Mouse (Mus musculus) liver, embryonic 16.5 days (tissue): Measurements from ENCODE around the gene Rnf149. TPM values are rescaled to one million over a fixed set of nuclear protein-coding genes. Genes with fewer than 3 reads are reported as not detected.

Experiments used
- ATAC-seq: fragments of 200-750 bp; cut with Nextera tagmentation; 2 replicates; pipeline ENCODE4 v1.8.0; 2017; ENCODE audit warnings: low read depth, mild to moderate bottlenecking, moderate number of reproducible peaks, moderate library complexity
- H3K27ac ChIP-seq: fragments of 300-500 bp; sonication (generic); 2 replicates; pipeline ENCODE4 v1.5.1; 2014; ENCODE audit warnings: mild to moderate bottlenecking, low read length
- H3K27me3 ChIP-seq: fragments of 300-500 bp; sonication (generic); 2 replicates; pipeline ENCODE4 v1.6.1; 2014; ENCODE audit warnings: low read depth, low read length, mixed read lengths; ENCODE audit not compliant: control insufficient read depth, insufficient read depth
- H3K36me3 ChIP-seq: fragments of 300-500 bp; sonication (generic); 2 replicates; pipeline ENCODE4 v1.6.1; 2014; ENCODE audit warnings: mild to moderate bottlenecking; ENCODE audit not compliant: control insufficient read depth, insufficient read depth
- H3K4me1 ChIP-seq: fragments of 300-500 bp; sonication (generic); 2 replicates; pipeline ENCODE4 v1.6.1; 2014; ENCODE audit warnings: low read depth, low read length, mixed read lengths; ENCODE audit not compliant: control insufficient read depth
- H3K4me2 ChIP-seq: fragments of 300-500 bp; sonication (generic); 2 replicates; pipeline ENCODE4 v1.6.1; 2014; ENCODE audit warnings: low read depth, low read length, mixed read lengths
- H3K4me3 ChIP-seq: fragments of 300-500 bp; sonication (generic); 2 replicates; pipeline ENCODE4 v1.5.1; 2014; ENCODE audit warnings: low read depth, mild to moderate bottlenecking, low read length
- H3K9ac ChIP-seq: fragments of 300-500 bp; sonication (generic); 2 replicates; pipeline ENCODE4 v1.6.1; 2014; ENCODE audit warnings: low read depth, low read length
- H3K9me3 ChIP-seq: fragments of 300-500 bp; sonication (generic); replicated peaks from 2 replicates; pipeline ENCODE4 v1.6.1; 2016; ENCODE audit warnings: low read length; ENCODE audit not compliant: control insufficient read depth
- WGBS: fragments of 180-500 bp; shearing (Covaris S2); extraction: QIAGEN DNeasy Blood & Tissue Kit; methylation state at CpG from one replicate; pipeline ENCODE4 v1.1.7; 2014; ENCODE audit not compliant: insufficient replicate concordance; 5-methylcytosine and 5-hydroxymethylcytosine counted together
- polyA plus RNA-seq: library from polyadenylated mRNA; unstranded; fragments of >200 nt; fragmentation: Nextera tagmentation; extraction: Ambion mirVana; gene quantifications from 2 replicates; pipeline ENCODE4 v1.2.1, GENCODE M21; 2015

The Rnf149 gene
- 13.2 and 15.3 TPM in 2 replicates for polyA plus RNA-seq

DNA sequence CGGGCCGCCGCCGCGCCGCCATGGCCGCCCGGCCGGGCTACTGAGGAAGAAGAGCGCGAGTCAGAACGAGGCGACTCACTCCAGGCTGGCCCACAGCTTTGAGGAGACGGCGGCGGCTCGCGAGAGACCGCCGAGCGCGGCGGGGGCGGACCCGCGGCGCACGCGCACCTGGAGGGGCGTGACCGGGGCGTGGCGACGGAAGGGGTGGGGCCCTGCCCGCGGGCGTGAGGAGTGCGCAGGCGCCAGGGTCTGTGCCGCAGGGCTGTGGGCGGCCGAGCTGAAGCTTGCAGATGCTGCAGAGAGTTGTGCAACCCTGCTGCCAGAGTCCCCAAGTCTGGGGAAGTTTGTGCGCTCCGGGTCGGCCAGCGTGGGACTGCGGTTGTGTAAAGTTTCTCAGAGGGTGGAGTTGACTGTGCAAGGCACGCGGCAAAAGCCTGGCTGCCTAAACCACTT is at the start of gene Rnf149:
Rnf149 (minus strand) TSS at position 153 of the 453 bp plus-strand sequence.
- peak; percentile 93 for ATAC-seq
- H3K36me3 ChIP-seq: no peaks in the 10 kb centered on the region
- peak within 1 kb of the TSS; percentile 90 for H3K4me3 ChIP-seq
- H3K9ac ChIP-seq: peak within 1 kb of the TSS; percentile 90
- H3K4me2 ChIP-seq: peak within 1 kb of the TSS; percentile 88
- under 1% methylated on average over 49 of the region's 49 CpGs for WGBS
- H3K9me3 ChIP-seq: no peaks in the 10 kb centered on the region
- H3K27ac ChIP-seq: peak within 1 kb of the TSS; percentile 91
- no peaks in the 10 kb centered on the region for H3K27me3 ChIP-seq
- peaks cover 28% of the 10 kb centered on the region for H3K4me1 ChIP-seq

DNA sequence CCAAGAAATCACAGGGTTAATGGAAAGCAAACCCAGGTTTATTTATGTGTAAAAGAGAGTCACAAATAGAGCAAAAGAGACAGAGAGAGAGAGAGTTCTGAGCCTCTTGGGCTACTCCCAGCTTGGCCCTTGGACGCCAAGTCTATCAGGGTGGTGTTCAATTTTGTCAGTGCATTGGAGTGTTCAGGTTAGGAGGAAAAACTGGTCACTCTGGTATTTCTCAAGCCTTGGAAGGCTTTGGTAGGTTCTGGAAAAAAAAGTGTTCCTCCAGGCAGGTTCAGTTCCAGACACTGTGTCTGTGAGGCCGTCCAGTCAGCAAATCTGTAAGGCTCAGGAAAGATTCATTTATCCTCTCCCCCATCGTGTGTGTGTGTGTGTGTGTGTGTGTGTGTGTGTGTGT is 48.3 kb upstream of the Rnf149 start:
- 50% methylated on average over 3 of the region's 3 CpGs for WGBS
- Histone ChIP-seq H3K4me2 (no peak overlapping the region), H3K27ac (no peak overlapping the region), H3K9me3 (no peaks in the 10 kb centered on the region), H3K4me1 (no peaks in the 10 kb centered on the region), H3K4me3 (no peak overlapping the region), H3K27me3 (no peaks in the 10 kb centered on the region), H3K9ac (no peak overlapping the region), H3K36me3 (no peaks in the 10 kb centered on the region)
- no peak for ATAC-seq

DNA sequence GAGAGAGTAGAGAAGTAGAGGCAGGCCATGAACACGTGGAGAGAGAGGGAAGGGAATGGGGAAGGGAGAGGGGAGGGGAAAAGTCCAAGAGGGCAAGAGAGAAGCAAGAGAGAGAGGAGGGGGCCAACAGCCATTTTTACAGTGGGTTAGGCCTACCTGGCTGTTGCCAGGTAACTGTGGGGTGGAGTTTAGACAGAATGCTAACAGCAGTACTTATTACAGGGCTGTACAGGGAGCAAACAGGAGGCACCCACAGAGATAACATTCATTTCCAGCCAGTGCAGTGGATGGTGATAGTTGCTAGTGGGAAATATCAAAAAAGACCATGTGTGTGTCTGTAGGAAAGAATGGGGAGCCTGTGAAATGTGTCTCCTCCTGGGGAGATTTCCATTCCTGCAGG is 46.5 kb upstream of the Rnf149 start:
- Histone ChIP-seq H3K9ac (no peak overlapping the region), H3K27ac (no peak overlapping the region), H3K4me1 (no peaks in the 10 kb centered on the region), H3K4me2 (no peak overlapping the region), H3K36me3 (no peaks in the 10 kb centered on the region), H3K9me3 (no peaks in the 10 kb centered on the region), H3K27me3 (no peaks in the 10 kb centered on the region), H3K4me3 (no peak overlapping the region)
- ATAC-seq: no peak
- 52% methylated on average over 1 of the region's 1 CpGs for WGBS

DNA sequence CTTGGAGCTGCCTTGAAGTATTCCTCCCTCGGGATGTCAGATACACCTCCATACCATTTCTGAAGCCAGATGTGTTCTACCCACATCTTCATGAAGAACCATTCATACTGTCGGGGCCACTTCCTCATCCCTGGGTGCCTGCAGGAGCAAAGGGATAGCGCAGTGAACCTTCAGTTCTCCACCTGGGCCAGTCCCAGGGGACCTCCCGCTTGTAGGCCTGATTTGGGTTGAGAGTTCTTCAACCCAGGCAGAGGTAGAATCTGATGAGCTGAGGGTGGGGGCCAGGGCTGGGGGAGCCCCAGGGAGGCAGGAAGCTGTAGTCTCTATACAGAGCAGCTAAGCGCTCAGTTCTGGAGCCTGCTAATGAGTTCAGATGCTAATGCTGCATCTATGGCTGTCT is 45.9 kb upstream of the Rnf149 start:
- H3K36me3 ChIP-seq: no peaks in the 10 kb centered on the region
- H3K4me1 ChIP-seq: no peaks in the 10 kb centered on the region
- no peak overlapping the region for H3K27ac ChIP-seq
- H3K9me3 ChIP-seq: no peaks in the 10 kb centered on the region
- H3K4me2 ChIP-seq: no peak overlapping the region
- H3K9ac ChIP-seq: no peak overlapping the region
- no peaks in the 10 kb centered on the region for H3K27me3 ChIP-seq
- WGBS: 63% methylated on average over 5 of the region's 5 CpGs
- H3K4me3 ChIP-seq: no peak overlapping the region
- no peak for ATAC-seq

DNA sequence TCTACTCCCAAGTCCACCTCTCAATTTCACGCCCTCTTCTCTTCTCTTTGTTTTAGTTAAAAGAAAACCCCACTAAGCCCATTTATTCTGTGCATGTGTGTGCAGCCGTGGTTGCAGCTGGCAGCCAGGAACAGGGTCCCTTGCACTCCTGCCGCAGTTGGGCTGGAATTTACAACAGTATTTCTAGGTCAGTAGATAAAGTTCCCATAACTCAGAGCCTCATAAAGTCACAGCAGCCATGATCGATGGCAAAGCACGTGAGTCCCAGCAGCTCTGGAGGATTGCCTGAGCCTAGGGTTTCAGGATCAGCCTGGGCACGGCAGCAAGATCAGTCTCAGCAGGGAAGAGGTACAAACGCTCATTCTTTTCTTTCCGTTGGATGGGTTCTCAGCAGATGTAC is 41.3 kb upstream of the Rnf149 start:
- WGBS: 57% methylated on average over 8 of the region's 8 CpGs
- Histone ChIP-seq H3K4me2 (no peak overlapping the region), H3K36me3 (no peaks in the 10 kb centered on the region), H3K4me1 (no peaks in the 10 kb centered on the region; the same call in 1 of the 2 replicates), H3K27me3 (no peaks in the 10 kb centered on the region), H3K4me3 (no peak overlapping the region), H3K9ac (no peak overlapping the region), H3K9me3 (no peaks in the 10 kb centered on the region), H3K27ac (no peak overlapping the region)
- ATAC-seq: no peak

DNA sequence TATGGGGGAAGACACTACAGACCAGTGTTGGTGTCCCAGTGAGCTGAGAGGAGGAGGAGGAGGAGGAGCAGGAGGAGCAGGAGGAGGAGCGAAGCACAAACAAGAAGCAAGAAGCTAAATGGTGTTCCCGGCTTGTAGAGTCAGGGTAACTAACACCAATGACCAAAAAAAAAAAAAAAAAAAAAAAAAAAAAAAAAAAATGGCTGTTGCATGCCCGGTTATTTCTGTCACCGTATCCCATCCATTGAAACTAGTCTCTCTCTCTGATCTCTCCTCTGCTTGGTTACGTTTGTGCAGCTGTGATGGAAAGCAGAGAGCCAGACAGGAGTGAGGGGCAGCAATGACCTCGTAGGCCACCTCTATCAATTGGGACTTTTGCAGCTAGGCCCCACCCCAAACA is 38.3 kb upstream of the Rnf149 start:
- Histone ChIP-seq H3K4me2 (no peak overlapping the region), H3K27ac (no peak overlapping the region), H3K9ac (no peak overlapping the region), H3K9me3 (no peaks in the 10 kb centered on the region), H3K27me3 (no peaks in the 10 kb centered on the region), H3K4me1 (no peaks in the 10 kb centered on the region; the same call in 1 of the 2 replicates), H3K4me3 (no peak overlapping the region), H3K36me3 (no peaks in the 10 kb centered on the region)
- 60% methylated on average over 6 of the region's 6 CpGs for WGBS
- no peak for ATAC-seq

DNA sequence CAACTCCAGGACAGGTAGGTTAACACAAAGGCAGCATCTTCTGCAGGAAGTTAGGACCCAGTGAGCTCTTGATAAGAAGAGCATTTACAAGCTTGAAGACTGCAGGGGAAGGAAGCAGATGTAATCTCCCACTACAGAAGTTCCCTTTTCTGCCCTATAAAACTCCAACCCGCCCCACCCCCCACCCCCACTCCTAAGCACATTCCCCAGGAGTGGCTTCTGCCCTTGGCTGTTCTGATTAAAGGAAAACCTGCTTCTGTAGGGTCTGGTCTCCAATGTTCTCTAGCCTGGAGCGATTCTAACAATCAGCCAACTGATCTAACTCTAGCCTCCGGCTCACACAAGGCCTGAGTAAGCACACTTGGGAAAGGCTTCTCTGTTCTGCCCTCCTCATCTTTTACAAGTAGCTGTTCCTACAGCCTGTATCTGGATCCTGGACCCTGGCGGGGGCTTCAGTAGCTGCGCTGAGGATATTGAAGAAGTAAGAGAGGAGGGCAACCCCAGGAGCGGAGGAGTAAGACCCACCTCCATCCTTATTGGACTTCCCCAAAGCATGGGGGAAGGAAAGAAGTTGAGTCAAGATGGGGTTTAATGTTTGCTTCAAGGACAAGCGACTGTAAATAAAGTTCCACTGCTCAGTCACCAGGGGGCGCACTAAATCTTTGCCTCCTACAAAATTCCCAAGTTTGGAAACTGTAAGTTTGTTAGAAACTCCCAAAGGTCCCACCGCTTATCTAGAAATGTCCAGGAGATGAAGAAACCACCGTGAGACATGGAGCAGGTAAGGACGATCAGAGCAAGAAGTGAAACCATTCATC is 37.5 kb upstream of the Rnf149 start:
- Histone ChIP-seq H3K4me1 (no peaks in the 10 kb centered on the region; the same call in 1 of the 2 replicates), H3K9me3 (no peaks in the 10 kb centered on the region), H3K9ac (no peak overlapping the region), H3K27ac (no peak overlapping the region), H3K4me3 (no peak overlapping the region), H3K27me3 (no peaks in the 10 kb centered on the region), H3K4me2 (peak overlapping the region; percentile 14), H3K36me3 (no peaks in the 10 kb centered on the region)
- no peak for ATAC-seq
- WGBS: 6% methylated on average over 11 of the region's 11 CpGs

DNA sequence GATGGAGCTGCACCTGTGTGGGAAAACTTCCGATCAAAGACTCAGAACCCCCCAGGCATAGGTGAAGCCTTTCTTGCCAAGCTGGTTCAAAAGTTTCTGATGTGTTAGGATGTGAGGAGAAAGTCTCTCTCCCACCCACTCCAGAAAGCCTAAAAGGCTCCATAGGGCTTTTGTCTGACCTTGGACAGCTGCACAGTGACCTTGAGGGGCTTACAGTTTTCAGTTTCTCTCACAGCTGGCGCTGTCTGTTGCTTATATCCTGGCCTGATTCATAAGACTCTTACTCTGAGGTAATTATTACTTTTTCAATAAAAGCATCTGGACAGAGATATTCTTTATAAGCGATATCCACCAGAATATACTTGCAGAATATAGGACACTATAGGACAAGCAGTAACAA is 35.9 kb upstream of the Rnf149 start:
- Histone ChIP-seq H3K27me3 (no peaks in the 10 kb centered on the region), H3K27ac (no peak overlapping the region), H3K9me3 (no peaks in the 10 kb centered on the region), H3K9ac (no peak overlapping the region), H3K4me2 (no peak overlapping the region), H3K4me1 (no peaks in the 10 kb centered on the region; the same call in 1 of the 2 replicates), H3K4me3 (no peak overlapping the region), H3K36me3 (no peaks in the 10 kb centered on the region)
- 71% methylated on average over 3 of the region's 3 CpGs for WGBS
- no peak for ATAC-seq

DNA sequence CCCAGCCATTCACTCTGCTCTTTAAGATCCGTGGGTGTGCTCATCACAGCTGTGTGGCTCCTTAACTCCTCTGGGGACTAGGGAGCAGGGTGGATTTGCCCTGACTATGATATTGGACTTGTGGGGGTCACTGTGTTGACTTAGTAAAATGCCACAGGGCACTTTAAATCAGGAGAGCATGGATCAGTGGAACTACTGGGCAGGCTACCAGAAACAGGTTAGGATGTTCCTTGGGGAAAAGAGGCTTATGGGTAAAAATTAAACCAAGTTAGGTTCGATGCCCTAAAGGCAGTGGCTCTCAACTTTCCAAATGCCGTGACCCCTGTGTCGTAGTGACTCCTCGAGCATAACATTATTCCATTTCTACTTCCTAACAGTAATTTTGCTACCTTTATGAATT is 35.3 kb upstream of the Rnf149 start:
- H3K27ac ChIP-seq: no peak overlapping the region
- H3K9me3 ChIP-seq: no peaks in the 10 kb centered on the region
- H3K4me2 ChIP-seq: no peak overlapping the region
- H3K4me1 ChIP-seq: no peaks in the 10 kb centered on the region; the same call in 1 of the 2 replicates
- no peak for ATAC-seq
- no peak overlapping the region for H3K4me3 ChIP-seq
- H3K36me3 ChIP-seq: no peaks in the 10 kb centered on the region
- WGBS: 61% methylated on average over 5 of the region's 5 CpGs
- no peak overlapping the region for H3K9ac ChIP-seq
- H3K27me3 ChIP-seq: no peaks in the 10 kb centered on the region
